Mouse (Mus musculus): ENCODE results near the gene Tub.

GRCm38 (mm10) chr7:109001971-109002370 is 51.8 kb downstream of the Tub start:
- no peak for TF ChIP-seq CTCF (IDR thresholded peaks at IDR 0.05; ENCODE audit: extremely low read depth, insufficient read length, insufficient replicate concordance, low read depth, low read length)
- TF ChIP-seq POLR2A (IDR thresholded peaks at IDR 0.05; ENCODE audit: low read depth, low read length): no peak

Data from small intestine, adult 2 months (tissue).